Mouse (Mus musculus): ENCODE data around the gene Pex12.
"Not testable (repeated sequence)": the region's sequence is repeated elsewhere in the genome, so short reads cannot be mapped to it uniquely, and the experiment has no call there.

Pex12 gene

DNA sequence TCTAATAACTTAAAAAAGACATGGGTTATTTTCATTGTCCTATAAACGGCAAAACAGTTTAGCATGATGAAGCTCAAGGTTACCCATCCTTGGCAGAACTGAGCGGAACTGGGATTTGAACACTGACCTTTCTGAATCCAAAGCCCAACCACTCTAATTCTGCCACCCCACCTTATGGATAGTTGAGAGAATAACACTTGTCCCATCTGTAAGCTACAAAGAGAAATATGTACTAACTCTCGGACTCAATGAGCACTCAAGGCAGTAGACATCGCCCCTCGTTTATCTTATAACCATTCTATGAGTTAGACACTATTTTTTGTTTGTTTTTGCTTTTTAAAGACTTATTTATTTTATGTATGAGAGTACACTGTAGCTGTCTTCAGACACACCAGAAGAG, 13.3 kb downstream of the Pex12 start:
- in situ Hi-C loops (cut with MboI, MseI): no loop called here

DNA sequence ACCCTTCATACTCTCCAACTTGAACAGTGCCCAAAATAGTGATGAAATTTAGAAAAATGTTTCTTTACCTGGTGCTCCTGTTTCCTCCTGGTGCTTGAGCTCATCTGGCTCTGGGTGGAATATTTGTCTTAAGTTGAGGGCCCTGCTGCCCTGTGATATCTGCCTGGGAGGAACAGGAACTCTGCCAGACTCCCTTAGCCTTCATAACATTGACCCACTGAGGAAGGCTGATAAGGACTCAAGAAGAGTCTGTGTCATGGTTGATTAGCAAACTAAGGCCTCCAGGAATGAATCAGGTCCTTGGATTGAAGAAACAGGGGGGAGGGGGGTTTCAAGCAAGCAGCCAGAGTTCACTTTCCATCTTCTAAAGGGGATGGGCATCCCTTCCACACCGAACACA, 15.8 kb downstream of the Pex12 start, which contains the start of gene Slfn14:
Slfn14 (minus strand) TSS at position 161 of the 400 bp plus-strand sequence.
- in situ Hi-C loops (cut with MboI, MseI): no loop called here

DNA sequence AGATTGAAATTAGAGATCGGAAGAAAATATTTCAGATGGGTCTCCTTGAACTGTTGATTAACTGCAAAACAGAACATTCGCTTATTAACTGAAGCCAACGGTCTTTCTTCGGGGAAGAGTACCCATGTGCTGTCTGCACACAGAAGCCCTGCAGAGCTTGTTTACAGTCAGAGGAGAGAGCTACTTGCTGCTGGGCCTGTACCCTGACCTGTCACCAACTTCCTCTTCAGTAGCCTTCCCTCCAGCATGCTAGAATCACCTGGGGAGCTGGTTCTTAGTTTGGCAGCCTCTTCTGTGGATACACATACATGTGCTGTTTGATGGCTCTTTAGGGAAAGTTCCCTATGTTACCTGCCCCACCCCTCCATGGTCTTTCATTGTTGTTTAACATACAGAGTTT, 16.8 kb downstream of the Pex12 start:
- in situ Hi-C loops (cut with MboI, MseI): no loop called here

DNA sequence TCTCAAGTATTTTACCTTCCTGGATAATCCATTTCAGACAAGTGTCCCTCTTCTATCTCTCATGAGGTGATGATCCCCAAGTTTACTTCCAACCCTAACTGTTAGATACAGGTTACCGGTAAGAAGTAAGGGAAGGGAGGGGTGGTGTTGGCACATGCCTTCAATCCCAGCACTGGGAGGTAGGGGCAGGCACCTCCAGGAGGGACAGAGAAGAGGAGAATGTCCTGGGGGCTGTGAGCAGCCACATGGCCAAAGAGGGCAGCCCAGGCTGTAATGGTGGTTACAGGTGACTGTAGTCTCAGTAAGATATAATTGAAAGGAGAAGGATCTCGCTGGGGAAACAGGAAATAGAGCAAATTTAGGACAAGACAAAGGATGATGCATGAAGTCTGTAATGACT, 20.3 kb downstream of the Pex12 start:
- in situ Hi-C loops (cut with MboI, MseI): no loop called here

DNA sequence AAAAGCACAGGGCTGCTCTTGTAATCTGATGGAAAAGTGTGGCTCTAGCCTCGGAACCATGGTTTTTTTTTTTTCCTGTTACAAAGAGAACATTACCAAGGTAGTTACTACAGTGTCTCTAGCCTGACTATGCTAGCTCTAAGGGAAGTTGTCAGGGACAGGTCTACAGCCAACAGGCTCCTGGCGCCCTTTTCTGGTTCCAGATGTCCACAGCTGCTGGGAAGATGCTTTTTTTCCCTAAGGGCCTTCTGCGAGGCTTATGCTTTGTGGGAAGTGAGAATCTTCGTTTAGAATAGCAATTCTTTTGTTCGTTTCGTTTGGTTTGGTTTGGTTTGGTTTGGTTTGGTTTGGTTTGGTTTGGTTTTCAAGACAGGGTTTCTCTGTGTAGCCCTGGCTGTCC, 22.7 kb downstream of the Pex12 start:
- in situ Hi-C loops (cut with MboI, MseI): loop anchor here (5.0 kb wide), 1 partner anchor 52 kb away; no protein-coding TSS in a partner anchor

DNA sequence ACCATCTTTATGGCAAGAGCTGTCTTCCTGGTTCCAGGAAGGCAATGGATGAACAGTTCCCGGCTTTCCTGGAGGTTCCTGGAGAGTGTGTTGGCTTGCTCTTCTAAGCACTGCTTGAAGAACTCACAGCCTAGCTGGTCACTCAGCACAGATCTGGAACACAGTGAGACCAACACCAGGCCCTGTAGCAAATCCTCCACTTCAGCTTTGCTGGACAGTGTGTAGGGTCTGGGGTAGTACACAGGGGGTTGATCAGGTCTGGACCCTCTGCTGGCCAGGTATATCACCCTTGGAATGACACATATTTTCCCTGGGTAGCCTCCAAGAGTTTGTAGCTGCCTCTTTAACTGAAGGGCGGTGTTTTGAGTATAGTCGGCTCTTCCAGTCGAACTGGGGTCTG, 23.4 kb downstream of the Pex12 start:
- in situ Hi-C loops (cut with MboI, MseI): loop anchor here (5.0 kb wide), 1 partner anchor 52 kb away; no protein-coding TSS in a partner anchor

DNA sequence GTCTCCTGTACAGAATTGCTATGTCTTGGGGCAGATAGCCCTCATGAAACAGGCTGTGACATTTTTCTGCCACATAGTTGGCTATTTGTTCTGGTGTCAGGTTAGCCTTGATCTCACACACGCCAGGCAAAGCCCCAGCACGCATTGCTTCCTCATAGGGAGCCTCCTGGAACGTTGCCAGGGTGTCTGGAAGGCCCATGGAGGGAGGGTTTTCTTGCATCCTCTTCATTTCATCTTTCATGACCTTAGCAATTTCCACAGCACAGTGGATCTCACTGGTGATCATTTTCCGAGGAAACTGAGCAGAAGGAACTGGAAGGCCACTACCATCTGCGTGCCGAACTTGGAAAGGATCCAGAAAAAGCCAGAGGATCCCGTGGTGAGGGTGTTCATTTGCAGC, 26.1 kb downstream of the Pex12 start:
- in situ Hi-C loops (cut with MboI, MseI): loop anchor here (5.0 kb wide), 1 partner anchor 49 kb away; no protein-coding TSS in a partner anchor

DNA sequence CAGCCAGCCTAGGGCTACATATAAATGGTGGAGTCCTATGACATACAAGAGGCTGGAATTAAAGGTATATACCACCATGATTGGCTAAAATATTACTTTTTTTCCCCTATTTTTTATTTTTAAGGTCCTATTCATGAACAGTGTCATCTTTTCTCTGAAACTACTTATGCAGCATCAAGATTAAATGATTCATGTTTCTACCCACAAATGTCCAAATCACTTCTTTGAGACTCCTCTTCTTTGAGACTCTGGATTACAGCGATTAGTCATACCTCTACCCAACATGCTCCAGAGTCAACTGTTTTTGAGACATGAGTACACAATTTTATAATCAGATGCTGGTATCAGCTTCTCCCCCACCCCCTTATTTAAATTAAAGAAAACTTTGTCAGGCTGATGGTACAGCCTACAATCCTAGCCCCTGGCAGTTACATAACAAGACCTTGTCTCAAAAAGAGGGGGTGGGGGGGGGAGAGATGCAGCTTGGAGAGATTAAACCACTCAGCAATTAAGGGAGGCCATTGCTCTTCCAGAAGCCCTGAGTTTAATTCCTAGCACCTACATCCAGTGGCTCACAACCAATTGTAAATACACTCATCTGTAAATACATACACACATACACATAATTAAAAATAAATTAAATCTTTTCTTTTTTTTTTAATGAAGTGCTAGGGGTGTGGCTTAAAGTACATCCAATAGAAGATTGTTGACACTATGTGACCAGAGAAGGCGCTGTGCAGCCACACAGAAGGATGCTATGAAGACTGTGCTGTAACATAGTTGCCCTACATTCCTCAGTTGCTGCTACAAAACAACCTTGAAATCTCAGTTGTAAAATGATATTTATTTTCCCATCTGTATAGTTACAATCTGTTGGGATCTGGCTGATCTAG, 30.2 kb downstream of the Pex12 start:
- in situ Hi-C loops (cut with MboI, MseI): no loop called here

DNA sequence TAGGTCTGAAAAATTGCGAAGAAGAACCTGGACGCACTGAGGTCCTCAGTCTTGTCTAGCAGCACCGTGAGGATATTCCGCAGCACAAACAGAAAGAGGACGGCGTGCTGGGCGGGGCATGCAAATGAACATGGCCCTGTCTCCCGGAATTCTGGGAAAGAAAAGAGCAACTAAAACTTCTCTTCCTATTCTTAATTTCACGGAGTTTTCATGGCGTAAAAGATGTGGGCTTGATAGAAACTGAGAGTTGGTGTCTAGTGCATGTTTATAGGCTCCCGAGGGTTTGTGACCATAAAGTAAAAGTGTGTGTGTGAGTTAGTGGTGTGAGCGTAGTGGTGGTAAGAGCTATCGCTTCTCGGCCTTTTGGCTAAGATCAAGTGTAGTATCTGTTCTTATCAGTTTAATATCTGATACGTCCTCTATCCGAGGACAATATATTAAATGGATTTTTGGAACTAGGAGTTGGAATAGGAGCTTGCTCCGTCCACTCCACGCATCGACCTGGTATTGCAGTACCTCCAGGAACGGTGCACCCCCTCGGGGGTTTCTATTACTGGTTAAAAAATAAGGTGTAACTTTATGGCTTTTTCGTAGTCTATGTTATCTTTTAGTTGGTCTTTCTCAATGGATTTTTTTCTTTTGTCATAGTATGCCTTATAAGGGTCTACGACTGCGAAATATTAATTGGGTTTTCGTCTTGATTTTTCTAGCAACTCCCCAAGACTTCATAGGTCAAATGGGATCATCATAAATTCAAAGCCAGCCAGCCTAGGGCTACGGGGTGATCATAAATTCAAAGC, 31.0 kb downstream of the Pex12 start:
- in situ Hi-C loops (cut with MboI, MseI): no loop called here

DNA sequence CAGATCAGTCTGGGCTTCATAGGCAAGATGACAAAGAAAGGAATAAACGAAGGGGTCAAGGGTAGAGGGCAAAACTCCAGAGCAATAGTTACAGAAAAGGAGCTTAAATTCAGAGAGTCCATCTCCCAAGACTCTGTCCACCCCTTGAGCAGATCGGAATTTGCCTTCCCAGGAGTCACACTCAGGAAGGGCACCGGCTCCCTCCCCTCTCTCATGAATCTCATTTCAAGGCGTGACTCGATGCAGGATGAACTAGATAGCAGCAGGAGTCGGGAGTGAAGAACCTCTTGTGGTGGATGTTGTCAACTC, 31.6 kb downstream of the Pex12 start:
- in situ Hi-C loops (cut with MboI, MseI): no loop called here

DNA sequence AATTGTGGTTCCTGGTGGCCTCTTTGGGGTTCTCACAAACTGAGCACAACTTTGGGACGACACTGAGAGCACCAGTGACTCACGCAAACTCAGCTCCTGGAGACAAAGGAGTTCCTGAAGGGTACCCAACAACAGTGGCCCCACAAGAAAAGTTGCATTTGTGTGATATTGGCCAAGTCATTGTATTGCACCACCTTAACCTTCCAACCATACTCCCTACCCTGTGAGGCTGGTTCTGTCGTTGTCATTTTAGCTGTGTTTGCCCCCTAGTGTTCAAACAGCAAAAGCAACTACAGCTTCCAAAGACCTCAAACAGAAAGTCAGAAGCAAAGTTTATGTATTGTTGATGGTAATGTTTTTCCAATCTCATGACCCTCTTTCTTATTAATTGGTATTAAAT, 39.2 kb downstream of the Pex12 start:
- in situ Hi-C loops (cut with MboI, MseI): loop anchor here (10.0 kb wide), 1 partner anchor 228 kb away; no protein-coding TSS in a partner anchor

DNA sequence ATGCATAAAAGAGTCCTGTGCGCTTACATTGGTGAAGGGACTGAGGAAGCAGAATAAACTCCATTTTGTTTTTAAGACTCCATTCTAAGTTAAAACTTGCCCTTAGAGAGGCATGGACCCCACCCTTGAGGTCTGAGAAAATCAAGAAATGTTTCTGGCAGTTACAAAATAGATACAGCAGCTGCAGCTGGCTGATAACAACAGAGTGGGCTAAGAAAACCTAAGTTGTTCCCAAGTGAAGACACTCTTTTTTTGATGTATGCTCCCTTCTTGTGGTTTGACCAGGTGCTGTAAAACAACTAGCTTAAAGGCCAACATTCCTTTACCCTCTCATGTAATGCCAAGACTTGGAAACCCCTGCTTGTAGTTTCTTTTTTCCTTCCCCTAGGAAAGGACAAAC, 39.7 kb downstream of the Pex12 start:
- in situ Hi-C loops (cut with MboI, MseI): loop anchor here (10.0 kb wide), 1 partner anchor 228 kb away; no protein-coding TSS in a partner anchor

DNA sequence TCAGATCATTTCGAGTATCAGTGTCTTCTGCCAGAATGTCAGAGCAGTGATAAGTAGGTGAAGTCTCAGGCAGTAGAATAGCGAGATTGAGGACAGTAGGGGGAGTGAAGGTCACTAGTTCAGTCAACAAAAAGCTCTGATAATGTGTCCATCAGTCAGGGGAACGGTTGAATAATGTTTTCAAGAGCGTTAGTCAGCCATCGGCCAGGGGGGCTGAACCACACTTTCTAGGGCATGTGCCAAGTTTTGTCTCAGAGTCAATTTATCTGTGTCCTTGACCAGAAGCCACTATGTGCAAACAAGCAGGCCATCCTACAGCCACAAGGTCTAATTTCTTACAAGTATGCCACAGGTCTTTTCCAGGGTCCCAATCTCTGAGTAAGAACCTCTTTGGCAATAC, 45.2 kb downstream of the Pex12 start:
- in situ Hi-C loops (cut with MboI, MseI): not testable (repeated sequence)

Data from regulatory T cell (primary cell).